Mouse (Mus musculus): ENCODE results near the gene Cdhr2.
A peak's percentile ranks its signal among the peaks of the same experiment; 100 is the strongest.

Cdhr2 gene

GRCm38 (mm10) chr13:54752656-54753055 is 51.4 kb downstream of the Cdhr2 start:
- no peak for DNase-seq (ENCODE audit: low read depth, low spot score)

- DNase-seq (ENCODE audit: low read depth, low spot score): no peak
Measured at GRCm38 (mm10) chr13:54753733-54754132, 52.5 kb downstream of the Cdhr2 start.

GRCm38 (mm10) chr13:54754169-54755080 is 53.2 kb downstream of the Cdhr2 start:
- peak; percentile 51 for DNase-seq (ENCODE audit: low read depth, low spot score)

DNA sequence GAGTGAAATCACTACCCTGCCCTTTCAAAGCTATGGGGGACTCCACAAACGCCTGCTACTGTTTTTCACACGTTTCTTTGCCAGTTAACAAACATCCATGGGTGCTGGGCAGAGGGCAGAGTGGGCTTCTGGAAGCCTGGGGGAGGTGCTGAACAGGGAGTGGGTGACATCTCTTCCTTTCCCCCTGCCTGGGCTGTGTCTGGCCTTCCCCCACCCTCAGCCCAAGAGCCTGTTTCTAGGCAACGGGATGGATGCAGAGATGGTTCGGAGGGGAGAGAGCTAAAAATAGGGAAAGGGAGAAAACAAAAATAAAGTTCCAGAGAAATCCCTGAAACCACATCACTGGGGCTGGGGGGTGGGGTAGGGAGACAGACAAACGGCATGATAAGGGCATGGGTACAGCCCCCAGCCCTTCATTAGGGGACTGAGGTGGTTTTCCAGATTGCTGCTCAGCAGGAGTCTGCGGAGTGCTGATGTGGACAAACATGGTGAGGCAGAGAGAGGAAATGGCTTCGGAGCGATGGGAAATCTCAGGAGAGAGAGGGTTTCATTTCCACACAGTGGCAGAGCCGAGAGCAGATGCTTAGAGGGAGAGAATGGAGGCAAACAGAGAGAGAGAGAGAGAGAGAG is 54.1 kb downstream of the Cdhr2 start:
- DNase-seq (ENCODE audit: low read depth, low spot score): no peak

DNA sequence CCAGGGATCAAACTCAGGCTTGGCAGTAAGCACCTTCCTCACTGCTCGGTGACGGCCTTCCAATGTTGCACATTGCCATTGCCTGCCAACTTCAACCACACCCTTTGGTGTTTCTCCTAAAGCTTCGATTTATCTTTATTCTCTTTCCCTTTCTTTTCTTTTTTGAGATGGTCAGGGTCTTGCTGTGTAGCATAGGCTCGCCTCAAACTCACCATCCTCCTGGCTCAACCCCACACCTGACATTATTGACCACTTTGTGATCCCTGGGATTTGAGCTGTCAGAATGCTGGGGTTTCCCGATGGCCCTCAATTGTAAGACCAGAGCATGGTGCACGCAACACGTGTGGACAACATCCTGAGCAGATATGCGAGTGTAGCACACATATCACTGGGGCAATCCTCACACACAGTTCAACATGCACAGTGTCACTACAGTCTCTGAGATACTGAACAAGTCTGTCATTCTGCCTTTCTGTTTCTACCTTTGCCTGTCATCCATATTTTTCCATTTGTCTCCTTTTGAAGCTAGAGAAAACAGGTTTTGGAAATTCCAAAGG is 55.0 kb downstream of the Cdhr2 start:
- DNase-seq (ENCODE audit: low read depth, low spot score): no peak

DNA sequence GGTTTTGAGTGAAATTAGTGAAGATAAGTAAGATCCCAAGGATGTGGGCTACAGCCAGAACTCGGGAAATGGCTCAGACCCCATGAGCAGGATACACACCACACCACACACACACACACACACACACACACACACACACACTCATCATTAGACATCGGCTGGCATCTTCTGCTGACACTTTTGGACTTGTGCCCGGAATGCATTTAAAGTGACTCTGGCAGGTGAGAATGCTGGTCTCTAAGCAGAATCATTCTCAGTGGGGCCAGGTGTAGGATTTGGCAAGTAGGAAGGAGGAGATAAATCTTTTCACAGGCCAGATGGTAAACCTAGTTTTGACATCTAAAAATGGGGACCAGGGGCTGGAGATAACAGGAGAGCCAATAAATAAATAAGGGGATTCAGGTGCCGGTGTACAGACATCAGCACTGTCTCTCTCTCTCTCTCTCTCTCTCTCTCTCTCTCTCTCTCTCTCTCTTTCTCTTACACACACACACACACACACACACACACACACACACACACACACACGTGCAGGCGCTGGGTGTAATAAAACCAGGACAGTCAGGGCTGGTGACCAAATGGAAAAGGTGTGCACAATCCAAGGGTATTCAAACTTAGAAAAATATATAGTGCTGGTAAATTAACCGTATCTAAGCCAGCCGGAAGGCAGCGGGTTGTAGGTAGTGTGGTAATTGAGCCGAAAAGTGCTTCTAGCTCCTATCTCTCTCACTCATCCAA is 56.0 kb downstream of the Cdhr2 start:
- no peak for DNase-seq (ENCODE audit: low read depth, low spot score)

GRCm38 (mm10) chr13:54758045-54758755 is 56.9 kb downstream of the Cdhr2 start:
- peak; percentile 22 for DNase-seq (ENCODE audit: low read depth, low spot score)

GRCm38 (mm10) chr13:54758756-54759470 is 57.7 kb downstream of the Cdhr2 start:
- DNase-seq (ENCODE audit: low read depth, low spot score): no peak

DNA sequence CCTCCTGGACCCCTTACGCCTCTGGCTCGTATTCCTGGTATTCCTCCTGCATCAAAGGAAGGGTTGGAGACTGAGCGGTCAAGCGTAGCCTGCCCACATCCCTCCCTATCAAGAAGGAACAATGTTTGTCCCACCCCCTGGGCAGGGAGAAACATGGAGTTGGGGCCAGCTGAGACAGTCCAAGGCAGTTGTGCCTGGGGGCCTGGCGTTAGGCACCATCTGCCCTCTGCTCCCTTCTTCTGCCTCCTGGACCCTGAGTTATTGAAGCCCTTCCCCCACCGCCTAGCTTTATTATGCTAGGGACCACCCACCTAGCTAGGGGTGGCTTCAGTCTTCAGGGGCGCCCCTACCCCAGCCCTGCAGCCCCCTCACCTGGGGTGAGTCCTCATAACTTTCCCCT is 58.2 kb downstream of the Cdhr2 start:
- no peak for DNase-seq (ENCODE audit: low read depth, low spot score)

DNA sequence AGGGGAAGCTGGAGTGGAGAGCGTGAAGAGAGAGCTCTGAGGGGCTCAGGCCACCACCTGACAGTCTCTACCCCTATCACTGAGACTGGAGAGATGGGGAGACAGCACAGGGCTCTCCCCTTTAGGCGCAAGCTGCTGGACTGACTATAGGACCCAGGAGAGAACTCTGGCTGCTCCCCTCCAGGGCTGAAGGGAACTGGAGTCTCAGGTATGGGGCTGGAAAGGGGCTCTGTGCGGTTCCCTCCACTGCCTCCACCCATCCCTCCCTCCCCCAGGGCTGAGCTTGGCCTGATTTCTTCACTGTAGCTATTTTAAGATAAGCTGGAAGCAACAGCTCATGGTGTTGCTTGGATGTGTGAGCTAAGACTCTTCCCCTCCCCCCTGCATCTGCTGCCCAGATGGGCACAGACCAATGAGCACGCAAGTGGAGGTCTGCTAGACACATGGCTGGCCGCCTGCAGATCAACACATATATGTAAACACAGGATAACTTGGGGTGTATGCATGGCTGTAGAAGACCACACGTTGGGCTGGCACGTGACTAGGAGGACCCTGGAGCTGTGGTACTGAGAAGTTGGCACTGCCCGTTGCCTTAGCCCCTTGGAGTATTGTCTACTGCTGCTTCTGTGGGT is 59.0 kb downstream of the Cdhr2 start:
- peak; percentile 40 for DNase-seq (ENCODE audit: low read depth, low spot score)

DNA sequence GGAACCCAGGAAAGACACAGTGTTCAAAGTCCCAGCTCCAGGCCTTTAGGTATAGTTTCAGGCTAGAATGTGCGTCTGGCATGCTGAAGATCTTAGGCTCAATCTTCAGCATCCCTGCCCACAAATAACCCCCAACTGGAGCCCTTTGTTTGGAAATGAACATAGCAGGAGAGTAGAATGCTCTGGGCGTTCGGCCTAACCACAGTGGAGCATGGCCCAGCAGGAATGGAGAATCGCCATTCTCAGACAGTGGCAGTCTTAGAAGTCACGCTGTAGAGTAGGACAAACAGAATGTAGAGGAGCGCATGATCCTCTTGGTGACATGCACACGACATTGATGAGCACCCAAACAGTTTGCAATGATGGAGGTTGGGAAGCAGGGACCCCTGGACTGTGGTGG is 59.6 kb downstream of the Cdhr2 start:
- DNase-seq (ENCODE audit: low read depth, low spot score): no peak

DNA sequence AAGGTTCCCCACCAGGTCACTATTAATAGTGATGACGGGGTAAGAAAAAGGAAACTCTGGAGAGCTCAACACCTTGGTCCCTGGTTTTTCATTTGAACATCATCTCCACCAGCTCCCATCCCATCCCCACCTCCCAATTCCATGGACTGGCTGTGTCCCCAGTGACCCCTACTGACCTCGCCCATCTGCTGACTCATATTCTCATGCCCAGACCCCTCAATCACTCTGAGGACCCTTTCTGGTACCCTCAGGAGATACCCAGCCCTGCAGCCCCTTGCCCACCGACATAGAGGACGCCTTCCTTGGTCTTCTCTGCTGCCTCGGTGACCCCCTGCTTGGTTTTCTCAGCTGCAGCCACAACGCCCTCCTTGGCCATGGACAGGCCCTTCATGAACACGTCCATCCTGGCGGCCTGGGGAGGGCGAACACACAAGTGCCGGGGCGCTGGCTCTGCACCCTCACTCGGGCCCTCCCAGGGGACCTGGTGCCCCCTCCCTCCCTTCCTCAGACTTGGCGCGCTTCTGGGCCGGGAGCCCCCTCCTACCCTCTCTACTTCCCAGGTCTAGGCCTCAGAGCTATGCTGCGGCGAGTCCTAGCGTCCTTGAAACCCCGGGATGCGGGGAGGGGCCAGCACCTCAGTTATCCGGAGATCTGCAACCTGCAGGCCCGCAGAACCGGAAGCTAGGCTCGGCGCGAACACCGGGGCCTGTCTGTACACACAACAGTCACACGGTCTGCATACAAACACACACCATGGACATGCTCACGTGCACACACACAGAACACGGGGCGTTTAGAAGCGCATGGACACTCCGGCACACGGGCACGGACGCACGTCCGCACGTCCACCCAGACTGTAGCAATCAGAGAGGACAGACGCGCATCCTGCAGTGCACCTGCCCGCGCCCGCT is 64.3 kb downstream of the Cdhr2 start:
- DNase-seq (ENCODE audit: low read depth, low spot score): no peak

- DNase-seq (ENCODE audit: low read depth, low spot score): no peak
Measured at GRCm38 (mm10) chr13:54766192-54766768, 65.0 kb downstream of the Cdhr2 start, which contains the start of gene Sncb. Sncb (minus strand) TSS chr13:54766595.

DNA sequence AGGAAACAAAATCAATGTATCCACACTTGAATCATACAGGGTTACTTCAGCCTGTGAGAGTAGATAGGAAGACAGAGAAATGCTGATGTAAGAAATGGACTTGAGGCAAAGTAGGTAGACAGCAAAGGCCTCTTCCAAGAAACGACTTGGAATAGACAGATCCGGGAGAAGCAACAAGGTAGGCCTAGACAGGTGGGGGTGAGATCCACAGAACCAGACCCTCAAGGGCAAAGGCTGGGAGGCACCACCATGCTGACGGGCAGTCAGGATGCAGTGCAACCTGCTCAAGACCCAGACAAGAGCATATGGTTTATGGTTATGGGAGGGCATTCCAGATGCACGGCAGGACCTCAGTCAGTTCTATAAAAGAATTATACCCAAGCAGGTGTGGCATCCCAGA is 65.8 kb downstream of the Cdhr2 start:
- no peak for DNase-seq (ENCODE audit: low read depth, low spot score)

GRCm38 (mm10) chr13:54780592-54780991 is 79.3 kb downstream of the Cdhr2 start:
- peak; percentile 73 for DNase-seq (ENCODE audit: low read depth, low spot score)

DNA sequence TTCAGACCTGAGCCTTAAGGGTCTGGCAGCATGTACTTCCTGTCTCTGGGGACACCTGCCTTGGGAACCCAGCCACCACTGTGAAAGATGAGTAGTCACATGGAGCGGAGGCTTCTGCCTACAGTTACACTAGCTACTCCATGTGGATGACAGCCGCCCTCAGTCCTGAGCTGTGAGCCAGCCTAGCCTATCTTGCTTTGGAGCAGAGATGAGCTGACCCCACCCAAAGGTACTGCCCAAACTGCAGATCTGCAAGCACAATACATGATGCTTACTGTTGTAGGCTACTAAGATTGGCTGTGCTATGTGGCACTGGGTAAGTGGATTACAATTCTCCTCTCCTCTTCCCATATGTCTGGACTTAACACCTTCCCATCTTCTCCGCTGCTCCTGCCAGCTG is 79.8 kb downstream of the Cdhr2 start:
- no peak for DNase-seq (ENCODE audit: low read depth, low spot score)

- no peak for DNase-seq (ENCODE audit: low read depth, low spot score)
Measured at GRCm38 (mm10) chr13:54783235-54783634, 82.0 kb downstream of the Cdhr2 start.

- no peak for DNase-seq (ENCODE audit: low read depth, low spot score)
Measured at GRCm38 (mm10) chr13:54783698-54784097, 82.4 kb downstream of the Cdhr2 start, which contains the start of gene Eif4e1b. Eif4e1b (plus strand) TSS chr13:54783998.

Data from 3T3-L1 (cell line).